Mouse (Mus musculus) layer of hippocampus, postnatal 14 days (tissue): ENCODE data around the gene Rgs13. TPM values are rescaled to one million over a fixed set of nuclear protein-coding genes. Genes with fewer than 3 reads are reported as not detected.

Experiments used
- DNase-seq, 2 experiments: peaks; one replicate each; pipeline ENCODE4 v3.0.0; 2021 to 2022; ENCODE audit warnings: low spot score in 2 of 2, mixed read lengths in 1 of 2
- long read RNA-seq, 2 experiments: library from polyadenylated mRNA; stranded (forward); transcript quantifications; one replicate each; pipeline ENCODE4 v2.0.0; 2021
- total RNA-seq, 2 experiments: library from RNA; stranded (reverse); gene quantifications; 2 replicates each; pipeline ENCODE4 v1.2.3; 2021

Rgs13 gene
- total RNA-seq, result 1 to 10 TPM in 1 of 2 experiments, under 1 TPM in 1; 0.76 to 1.1 TPM
- long read RNA-seq, experiment 1, partial matches to known transcripts, result 0 of 1 reads
- long read RNA-seq, experiment 1, other reads (novel, unspliced or antisense), result 0 of 1 reads
- long read RNA-seq, experiment 2, partial matches to known transcripts, result 0 of 1 reads
- long read RNA-seq, experiment 2, other reads (novel, unspliced or antisense), result 0 of 1 reads

GRCm38 (mm10) chr1:144177166-144177565 lies at the start of gene Rgs13:
Gene Rgs13, minus strand, starts transcription at chr1:144177372.
- DNase-seq, result peak; percentile 29 to 76

GRCm38 (mm10) chr1:144215230-144215629 lies 38.1 kb upstream of the Rgs13 start:
- DNase-seq, result no peak

DNA sequence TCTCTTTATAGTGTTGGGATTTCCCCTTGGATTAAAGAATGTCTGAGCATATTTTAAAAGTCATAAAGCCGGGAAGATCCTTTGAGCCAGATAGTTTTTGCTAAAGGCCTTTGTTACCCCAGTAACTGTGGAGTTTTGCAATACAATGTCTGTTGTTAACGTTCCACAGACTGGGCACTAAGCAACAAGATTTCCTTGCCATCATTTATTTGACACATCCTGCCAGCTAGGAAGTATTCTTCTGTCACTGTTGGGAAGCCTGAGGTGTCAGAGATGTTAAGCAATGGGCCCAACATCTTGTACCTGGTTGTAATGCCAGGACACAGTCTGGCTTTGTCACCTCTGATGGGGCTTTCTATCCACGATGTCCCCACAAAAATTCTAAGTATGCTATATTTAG lies 33.7 kb upstream of the Rgs13 start:
- DNase-seq, result no peak

DNA sequence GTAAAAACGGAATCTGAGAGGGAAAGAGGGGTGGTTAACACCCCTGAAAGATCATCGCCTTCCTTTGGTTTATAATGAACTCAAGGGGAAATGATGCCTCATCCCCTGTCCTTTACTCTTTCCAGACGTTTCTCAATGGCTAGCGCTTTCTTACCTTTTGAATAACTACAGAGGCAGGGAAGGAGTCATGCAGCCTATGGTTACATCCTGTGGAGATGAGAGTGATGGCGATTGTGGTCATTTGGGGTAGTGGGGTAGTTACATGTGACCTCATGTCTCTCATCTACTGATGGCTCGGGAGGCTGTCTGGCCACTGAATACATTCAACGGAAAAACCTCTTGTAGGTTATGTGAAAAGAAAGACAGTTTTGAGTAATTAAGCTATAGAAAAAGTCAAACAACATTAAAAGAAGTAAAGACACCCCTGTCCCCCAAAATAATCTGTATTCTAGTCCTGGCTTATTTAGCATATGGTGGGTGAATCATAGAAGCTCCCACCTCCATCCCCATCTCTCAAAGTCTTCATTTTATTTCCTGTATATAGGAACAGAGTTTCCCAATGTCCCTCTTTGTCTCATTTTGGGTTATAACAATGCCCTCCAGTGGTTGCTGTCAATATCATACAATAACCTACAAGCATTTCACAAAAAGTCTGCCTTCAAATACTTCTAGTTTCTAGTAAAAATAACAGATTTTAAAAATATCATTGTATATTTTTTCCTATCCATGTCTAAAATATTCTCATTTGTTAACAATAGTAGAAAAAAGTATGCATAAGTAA lies 29.3 kb upstream of the Rgs13 start:
- no peak for DNase-seq

DNA sequence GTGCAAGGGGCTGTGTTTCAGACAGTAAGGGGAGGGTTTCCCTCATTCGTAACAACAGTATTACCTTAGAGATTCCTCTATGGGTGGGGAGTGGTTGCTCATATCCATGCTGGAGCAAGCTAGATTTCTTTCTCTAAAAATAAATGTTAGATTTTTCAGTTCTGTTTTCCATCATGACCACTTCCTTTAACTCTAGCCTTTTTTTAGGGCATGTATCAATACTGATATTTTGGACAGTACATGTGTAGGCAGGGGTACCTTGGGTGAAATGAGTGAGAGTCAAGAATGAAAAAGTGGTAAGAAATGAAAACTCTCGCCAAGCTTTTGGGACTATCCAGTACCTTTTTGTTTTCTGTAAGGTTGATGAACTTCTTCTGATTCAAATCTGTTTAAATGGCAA lies 27.6 kb upstream of the Rgs13 start:
- DNase-seq, result no peak

DNA sequence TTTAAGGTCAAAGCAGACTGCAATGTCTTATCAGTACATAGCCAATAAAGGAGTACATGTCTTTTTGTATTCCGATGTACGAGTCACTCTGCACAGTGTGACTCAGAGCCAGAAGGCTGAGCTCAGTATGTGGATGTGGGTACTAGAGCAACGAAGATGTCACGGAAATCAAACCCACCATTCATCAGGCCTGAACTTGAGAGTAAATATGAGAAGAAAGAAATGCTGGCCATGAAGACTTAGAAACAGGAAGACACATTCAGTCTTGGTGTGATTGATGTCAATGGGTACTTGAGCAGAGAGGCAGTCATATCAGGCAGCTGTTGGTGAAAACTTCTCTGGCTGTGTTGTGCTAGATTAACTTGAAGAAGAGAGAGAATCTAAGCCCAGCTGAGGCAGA lies 25.8 kb upstream of the Rgs13 start:
- no peak for DNase-seq

DNA sequence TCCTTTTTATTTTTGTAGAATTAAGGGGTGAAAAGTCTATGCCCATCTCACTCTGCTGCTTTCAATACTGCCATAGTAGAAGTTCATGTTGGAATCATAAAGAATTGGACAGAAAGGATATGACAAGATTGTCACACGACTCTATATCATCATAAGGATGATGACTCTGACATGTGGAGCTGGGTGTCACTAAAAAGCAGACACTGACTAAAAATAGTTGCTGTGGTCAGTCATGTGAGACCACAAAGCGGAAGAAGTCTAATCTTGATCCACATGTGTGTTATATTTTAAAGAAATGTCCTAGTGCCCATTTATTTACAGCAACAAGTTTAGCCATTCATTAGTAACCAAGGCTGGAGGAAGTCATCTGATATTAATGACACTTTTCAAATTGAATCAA lies 23.3 kb upstream of the Rgs13 start:
- DNase-seq, result no peak

- no peak for DNase-seq
Measured at GRCm38 (mm10) chr1:144199538-144199937, 22.4 kb upstream of the Rgs13 start.

- DNase-seq, result peak in 1 of 2 experiments; percentile 55
Measured at GRCm38 (mm10) chr1:144197684-144198083, 20.5 kb upstream of the Rgs13 start.

DNA sequence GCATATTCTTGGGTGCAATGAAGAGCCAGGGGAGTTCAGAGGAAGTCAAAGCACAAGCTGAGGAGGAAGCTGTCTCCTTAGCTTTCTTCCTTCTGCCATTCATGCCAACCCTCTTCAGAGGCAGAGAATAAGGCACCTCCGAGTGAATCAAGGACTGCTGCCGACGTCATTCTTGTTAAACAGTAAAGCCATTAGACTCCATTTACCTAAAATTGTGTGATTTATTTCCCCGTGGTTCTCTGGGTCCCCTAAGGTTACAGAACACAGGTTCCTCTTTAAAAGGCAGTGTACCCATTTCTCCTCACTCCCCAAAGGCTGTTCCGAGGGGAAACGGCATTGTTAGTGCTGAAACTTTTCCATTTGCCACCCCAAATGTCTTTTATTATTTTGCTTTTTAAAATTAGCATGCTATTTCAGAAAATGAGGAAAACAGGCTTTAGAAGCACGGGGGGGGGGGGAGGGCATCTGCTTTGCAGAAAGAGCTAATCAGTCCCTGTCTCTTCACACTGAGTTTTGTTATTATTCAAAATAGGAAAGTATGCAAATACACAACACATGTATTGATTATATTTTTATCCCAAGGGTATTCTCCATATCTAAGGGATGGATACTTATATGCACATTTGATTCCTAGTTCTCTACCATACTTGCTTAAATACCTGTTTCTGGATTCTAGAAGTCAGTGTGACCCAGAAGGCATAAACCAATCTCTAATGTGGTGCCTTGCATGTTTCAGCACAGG lies 9.7 kb upstream of the Rgs13 start:
- DNase-seq, result no peak

- no peak for DNase-seq
Measured at GRCm38 (mm10) chr1:144184955-144185715, 8.0 kb upstream of the Rgs13 start.

DNA sequence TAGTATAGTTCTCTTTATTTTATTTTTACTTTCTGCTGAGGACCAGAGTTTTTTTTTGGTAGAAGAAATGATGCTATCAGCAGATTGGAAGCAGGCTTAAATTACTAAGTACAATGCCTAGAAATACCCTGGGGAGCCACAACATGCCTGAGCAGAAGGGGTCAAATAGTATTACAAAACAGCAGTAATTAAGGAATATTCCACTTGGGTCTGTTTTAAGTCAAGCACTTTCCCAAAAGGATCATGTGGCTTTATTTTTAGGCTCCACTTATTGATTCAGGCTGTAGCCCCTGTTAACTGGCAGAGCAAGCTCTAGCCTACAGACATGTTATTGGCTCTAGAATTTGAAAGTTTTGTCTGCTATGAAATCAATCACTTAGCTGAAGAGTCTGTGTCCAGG lies 6.5 kb upstream of the Rgs13 start:
- no peak for DNase-seq

GRCm38 (mm10) chr1:144179559-144179958 lies 2.4 kb upstream of the Rgs13 start:
- no peak for DNase-seq

- DNase-seq, result no peak
Measured at GRCm38 (mm10) chr1:144178281-144178957, 1.2 kb upstream of the Rgs13 start.

- DNase-seq, result no peak
Measured at GRCm38 (mm10) chr1:144177620-144178019, 448 bp upstream of the Rgs13 start.

- DNase-seq, result no peak
Measured at GRCm38 (mm10) chr1:144174760-144175159, 2.4 kb downstream of the Rgs13 start.

DNA sequence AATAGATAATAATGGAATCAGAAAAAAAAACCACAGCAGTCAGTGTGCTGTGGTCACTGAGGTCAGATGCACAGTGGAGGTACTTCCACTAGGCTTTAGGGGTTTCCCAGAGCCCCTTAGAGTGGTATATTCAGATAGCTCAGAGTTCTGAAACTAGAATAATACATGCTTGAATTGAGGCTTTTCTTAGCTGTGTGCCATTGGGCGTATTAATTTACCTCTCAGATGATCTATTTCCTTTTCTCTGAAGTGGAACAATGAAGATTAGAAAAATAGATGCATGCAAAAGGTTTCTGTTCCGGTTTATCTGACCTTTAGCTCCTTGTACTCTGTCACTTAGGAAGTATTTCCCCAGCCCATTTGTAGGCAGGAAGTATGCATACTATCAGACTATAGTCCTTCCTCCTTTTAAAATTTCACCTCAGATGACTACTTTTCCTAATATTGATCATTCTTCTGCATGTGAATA lies 3.6 kb downstream of the Rgs13 start:
- no peak for DNase-seq

DNA sequence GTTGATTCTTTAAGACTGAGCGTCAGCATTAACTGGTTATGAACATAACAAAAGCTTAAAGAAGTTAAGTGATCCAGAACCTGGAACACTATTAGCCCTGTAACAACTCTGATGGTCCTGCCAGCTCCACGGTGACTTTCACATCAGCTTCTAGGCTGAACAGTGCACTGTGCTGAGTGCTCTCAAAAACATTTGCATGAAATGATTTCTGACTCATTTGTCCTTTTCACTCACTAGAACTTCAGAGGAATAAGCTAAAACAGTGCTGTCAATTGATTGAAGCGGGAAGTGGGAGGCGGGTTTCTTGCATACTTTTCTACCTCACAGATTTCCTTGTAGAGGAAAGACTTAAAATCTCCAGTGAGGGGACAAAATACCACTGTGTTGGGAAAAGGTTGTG lies 8.3 kb downstream of the Rgs13 start:
- DNase-seq, result no peak

- DNase-seq, result no peak
Measured at GRCm38 (mm10) chr1:144167761-144168160, 9.4 kb downstream of the Rgs13 start.

GRCm38 (mm10) chr1:144166897-144167296 lies 10.3 kb downstream of the Rgs13 start:
- DNase-seq, result no peak

GRCm38 (mm10) chr1:144166275-144166674 lies 10.9 kb downstream of the Rgs13 start:
- no peak for DNase-seq
